Mouse (Mus musculus) cerebellum, adult 11-12 months (tissue): ENCODE data around the gene 6330403K07Rik.

ENCODE experiments used
- DNase-seq: peaks from one replicate; pipeline ENCODE4 v3.0.0; 2022

6330403K07Rik gene

GRCm38 (mm10) chr11:70982557-70983228 is 50.6 kb downstream of the 6330403K07Rik start, which contains the start of gene C1qbp:
TSS of gene C1qbp (minus strand) at chr11:70983026.
- DNase-seq = peak; percentile 89

- no peak for DNase-seq
Observed at GRCm38 (mm10) chr11:70982030-70982429, 51.3 kb downstream of the 6330403K07Rik start.
